Mouse (Mus musculus) olfactory bulb, adult 2 months (tissue): ENCODE measurements around the gene Atp6ap1l.

Experiments
- CTCF ChIP-seq: fragments of 200-500 bp; IDR thresholded peaks from 2 replicates; pipeline ENCODE4 v1.5.1; 2012; ENCODE audit warnings: low read depth, mild to moderate bottlenecking, low read length, moderate library complexity; ENCODE audit not compliant: insufficient read depth
- POLR2A ChIP-seq: fragments of 200-500 bp; IDR thresholded peaks from 2 replicates; pipeline ENCODE4 v1.6.1; 2012; ENCODE audit warnings: mild to moderate bottlenecking, low read depth, low read length, moderate library complexity; ENCODE audit not compliant: insufficient read depth

GRCm38 (mm10) chr13:90896098-90896497 lies 9.1 kb downstream of the Atp6ap1l start:
- TF ChIP-seq POLR2A (no peak), CTCF (no peak)
